Mouse (Mus musculus) MEL (cell line): ENCODE measurements around the gene Sphkap.

Experiments used
- CTCF ChIP-seq, 3 experiments: IDR thresholded peaks in 2 of 3; conservative IDR thresholded peaks in 1 of 3; 2 replicates each; pipeline ENCODE4 v1.5.1; 2011 to 2012; ENCODE audit warnings: low read length in 3 of 3, low read depth in 2 of 3, mild to moderate bottlenecking in 2 of 3, improper control_type of control experiment in 1 of 3, inconsistent platforms in 1 of 3, mixed read lengths in 1 of 3, moderate library complexity in 1 of 3; ENCODE audit not compliant: control insufficient read depth in 1 of 3, insufficient read depth in 1 of 3, poor library complexity in 1 of 3, severe bottlenecking in 1 of 3
- EP300 ChIP-seq, 2 experiments: IDR thresholded peaks; 2 replicates each; pipeline ENCODE4 v1.6.1; 2011; ENCODE audit warnings: improper control_type of control experiment in 2 of 2, low read length in 2 of 2, low read depth in 1 of 2, mild to moderate bottlenecking in 1 of 2
- HCFC1 ChIP-seq: IDR thresholded peaks from 2 replicates; pipeline ENCODE4 v1.6.1; 2012; ENCODE audit warnings: low read depth, mild to moderate bottlenecking, inconsistent platforms, low read length, improper control_type of control experiment, moderate library complexity
- TBP ChIP-seq: IDR thresholded peaks from 2 replicates; pipeline ENCODE4 v1.8.0; 2011; ENCODE audit warnings: low read depth, low read length, improper control_type of control experiment
- USF2 ChIP-seq, 2 experiments: IDR thresholded peaks; 2 replicates each; pipeline ENCODE4 v1.6.1; 2011 to 2012; ENCODE audit warnings: improper control_type of control experiment in 2 of 2, low read length in 2 of 2, borderline replicate concordance in 1 of 2, inconsistent platforms in 1 of 2, low read depth in 1 of 2, mild to moderate bottlenecking in 1 of 2; ENCODE audit not compliant: insufficient read depth in 1 of 2

- TF ChIP-seq CTCF (IDR thresholded peaks at IDR 0.05 in 2 of 3, conservative IDR thresholded peaks at IDR 0.05 in 1 of 3; ENCODE audit: control insufficient read depth in 1 of 3, insufficient read depth in 1 of 3, low read depth in 2 of 3, low read length in 3 of 3, poor library complexity in 1 of 3, severe bottlenecking in 1 of 3) (no peak), TBP (no peak), EP300 (IDR thresholded peaks at IDR 0.05; ENCODE audit: low read depth in 1 of 2, low read length in 2 of 2) (no peak), USF2 (IDR thresholded peaks at IDR 0.05; ENCODE audit: borderline replicate concordance in 1 of 2, insufficient read depth in 1 of 2, low read depth in 1 of 2, low read length in 2 of 2) (no peak), HCFC1 (no peak)
Observed at GRCm38 (mm10) chr1:83377404-83377803, 30.6 kb downstream of the Sphkap start.
